In genomic region chr5:48583431-48583830, GRCm38 (mm10) we compare ENCODE assay signal across 27 mouse cellular contexts.
DNase-seq lines count a peak whose midpoint lies in the region; ATAC-seq lines count a peak whose summit lies in the region.
"Had no signal": no experiment of that assay in that cellular context is flagged by ENCODE, and none has a peak within 500 bp of the region (broad histone marks: within the 10 kb centered on the region; RNA-seq: fewer than 3 reads in every experiment).

No protein-coding gene starts in this region.

- ATAC-seq in forebrain, embryonic 14.5 days, result no peak
- ATAC-seq in forebrain, embryonic 11.5 days (replicated peaks; ENCODE audit: low FRiP score), result no peak
- ATAC-seq in midbrain, embryonic 14.5 days (ENCODE audit: low FRiP score, low TSS enrichment), result no peak
- no peak for ATAC-seq in midbrain, embryonic 15.5 days (replicated peaks)
- no peak for ATAC-seq in hindbrain, embryonic 13.5 days (ENCODE audit: low FRiP score)
- ATAC-seq: forebrain, embryonic 13.5 days had no signal

- no peak overlapping the region for H3K9ac ChIP-seq in forebrain, embryonic 14.5 days (ENCODE audit: low read length)
- no peak overlapping the region for H3K9ac ChIP-seq in forebrain, embryonic 11.5 days (ENCODE audit: low read length)
- H3K9ac ChIP-seq in midbrain, embryonic 14.5 days (replicated peaks; ENCODE audit: low read length), result no peak overlapping the region
- H3K9ac ChIP-seq in midbrain, embryonic 15.5 days, result no peak overlapping the region
- no peak overlapping the region for H3K9ac ChIP-seq in hindbrain, embryonic 13.5 days
- H3K9ac ChIP-seq: embryonic facial prominence, embryonic 15.5 days; forebrain, embryonic 13.5 days; hindbrain, embryonic 14.5 days; liver, embryonic 14.5 days; neural tube, embryonic 13.5 days had no signal

- H3K27me3 ChIP-seq in forebrain, embryonic 14.5 days (replicated peaks; ENCODE audit: control insufficient read depth, insufficient read depth, low read length), result no peaks in the 10 kb centered on the region
- H3K27me3 ChIP-seq in forebrain, embryonic 11.5 days (ENCODE audit: control insufficient read depth, insufficient read depth, low read length), result no peaks in the 10 kb centered on the region
- H3K27me3 ChIP-seq in midbrain, embryonic 14.5 days (ENCODE audit: control insufficient read depth, insufficient read depth, low read length), result no peaks in the 10 kb centered on the region
- no peaks in the 10 kb centered on the region for H3K27me3 ChIP-seq in midbrain, embryonic 15.5 days (replicated peaks)
- H3K27me3 ChIP-seq in hindbrain, embryonic 13.5 days, result no peaks in the 10 kb centered on the region
- H3K27me3 ChIP-seq: embryonic facial prominence, embryonic 15.5 days; forebrain, embryonic 13.5 days; neural tube, embryonic 13.5 days had no signal

- no peak overlapping the region for H3K4me2 ChIP-seq in forebrain, embryonic 14.5 days (ENCODE audit: low read length)
- H3K4me2 ChIP-seq in forebrain, embryonic 11.5 days (ENCODE audit: low read depth, low read length, severe bottlenecking), result no peak overlapping the region
- no peak overlapping the region for H3K4me2 ChIP-seq in midbrain, embryonic 14.5 days (ENCODE audit: low read length)
- H3K4me2 ChIP-seq in midbrain, embryonic 15.5 days, result no peak overlapping the region
- H3K4me2 ChIP-seq in hindbrain, embryonic 13.5 days, result no peak overlapping the region
- H3K4me2 ChIP-seq: embryonic facial prominence, embryonic 15.5 days; forebrain, embryonic 13.5 days; heart, embryonic 11.5 days; hindbrain, embryonic 14.5 days; midbrain, embryonic 11.5 days; neural tube, embryonic 13.5 days had no signal

- no peaks in the 10 kb centered on the region for H3K36me3 ChIP-seq in forebrain, embryonic 14.5 days (ENCODE audit: control insufficient read depth, insufficient read depth, low read length)
- no peaks in the 10 kb centered on the region for H3K36me3 ChIP-seq in forebrain, embryonic 11.5 days (ENCODE audit: control insufficient read depth, insufficient read depth, low read length)
- H3K36me3 ChIP-seq in midbrain, embryonic 14.5 days (ENCODE audit: control insufficient read depth, insufficient read depth, low read length), result no peaks in the 10 kb centered on the region
- H3K36me3 ChIP-seq in midbrain, embryonic 15.5 days (replicated peaks), result no peaks in the 10 kb centered on the region
- no peaks in the 10 kb centered on the region for H3K36me3 ChIP-seq in hindbrain, embryonic 13.5 days
- H3K36me3 ChIP-seq: embryonic facial prominence, embryonic 15.5 days; neural tube, embryonic 13.5 days had no signal

- H3K27ac ChIP-seq in forebrain, embryonic 14.5 days (ENCODE audit: low read depth, low read length), result no peak overlapping the region
- no peak overlapping the region for H3K27ac ChIP-seq in forebrain, embryonic 11.5 days (ENCODE audit: low read depth, low read length)
- no peak overlapping the region for H3K27ac ChIP-seq in midbrain, embryonic 14.5 days (replicated peaks; ENCODE audit: low read depth, low read length)
- no peak overlapping the region for H3K27ac ChIP-seq in midbrain, embryonic 15.5 days
- H3K27ac ChIP-seq in hindbrain, embryonic 13.5 days, result no peak overlapping the region
- H3K27ac ChIP-seq: embryonic facial prominence, embryonic 15.5 days; forebrain, embryonic 13.5 days; hindbrain, embryonic 14.5 days; liver, embryonic 14.5 days; neural tube, embryonic 13.5 days had no signal

- no peaks in the 10 kb centered on the region for H3K9me3 ChIP-seq in forebrain, embryonic 14.5 days (replicated peaks; ENCODE audit: control insufficient read depth, low read length)
- H3K9me3 ChIP-seq in forebrain, embryonic 11.5 days (ENCODE audit: control insufficient read depth, low read length), result no peaks in the 10 kb centered on the region
- no peaks in the 10 kb centered on the region for H3K9me3 ChIP-seq in midbrain, embryonic 14.5 days (ENCODE audit: control insufficient read depth, low read length)
- H3K9me3 ChIP-seq in midbrain, embryonic 15.5 days, result no peaks in the 10 kb centered on the region
- no peaks in the 10 kb centered on the region for H3K9me3 ChIP-seq in hindbrain, embryonic 13.5 days
- H3K9me3 ChIP-seq: embryonic facial prominence, embryonic 15.5 days; forebrain, embryonic 13.5 days; neural tube, embryonic 13.5 days had no signal

- H3K4me1 ChIP-seq in forebrain, embryonic 14.5 days (ENCODE audit: control insufficient read depth, insufficient read depth, low read length), result no peaks in the 10 kb centered on the region
- H3K4me1 ChIP-seq in forebrain, embryonic 11.5 days (replicated peaks; ENCODE audit: control insufficient read depth, insufficient read depth, low read length), result no peaks in the 10 kb centered on the region
- H3K4me1 ChIP-seq in midbrain, embryonic 14.5 days (ENCODE audit: control insufficient read depth, insufficient read depth, low read length), result no peaks in the 10 kb centered on the region
- no peaks in the 10 kb centered on the region for H3K4me1 ChIP-seq in midbrain, embryonic 15.5 days
- H3K4me1 ChIP-seq in hindbrain, embryonic 13.5 days (replicated peaks), result no peaks in the 10 kb centered on the region
- H3K4me1 ChIP-seq: embryonic facial prominence, embryonic 15.5 days; forebrain, embryonic 13.5 days; neural tube, embryonic 13.5 days had no signal

- DNase-seq in adrenal gland, postnatal 14 days, result peak; percentile 6
- DNase-seq in adrenal gland, postnatal 25 days, result no peak
- peak; percentile 18 for DNase-seq in forebrain, embryonic 14.5 days (ENCODE audit: low spot score)
- no peak for DNase-seq in forebrain, embryonic 11.5 days (ENCODE audit: low spot score)
- DNase-seq in midbrain, embryonic 14.5 days, result peak; percentile 36
- peak; percentile 60 for DNase-seq in mesoderm, embryonic 11.5 days (ENCODE audit: low read depth, low spot score)
- DNase-seq: cerebellum, adult 11-12 months; cerebellum, adult 9-11 months; gastrocnemius, postnatal 36 days; heart, adult 18-20 months; heart, postnatal 36 days; kidney, adult 11 months; layer of hippocampus, postnatal 36 days; left cerebral cortex, postnatal 4 days; lung, adult 2 months; lung, postnatal 14 days; right cerebral cortex, postnatal 4 days; thymus, postnatal 14 days had no signal

- 80% methylated on average over 1 of the region's 1 CpGs for WGBS in forebrain, embryonic 14.5 days
- 84% methylated on average over 1 of the region's 1 CpGs for WGBS in forebrain, embryonic 11.5 days
- WGBS in midbrain, embryonic 14.5 days, result 71% methylated on average over 1 of the region's 1 CpGs
- 65% methylated on average over 1 of the region's 1 CpGs for WGBS in midbrain, embryonic 15.5 days
- WGBS in hindbrain, embryonic 13.5 days, result 72% methylated on average over 1 of the region's 1 CpGs

- H3K4me3 ChIP-seq in forebrain, embryonic 14.5 days (ENCODE audit: low read depth, low read length), result no peak overlapping the region
- no peak overlapping the region for H3K4me3 ChIP-seq in forebrain, embryonic 11.5 days (ENCODE audit: low read depth, low read length)
- H3K4me3 ChIP-seq in midbrain, embryonic 14.5 days (replicated peaks; ENCODE audit: low read depth, low read length), result no peak overlapping the region
- H3K4me3 ChIP-seq in midbrain, embryonic 15.5 days, result no peak overlapping the region
- H3K4me3 ChIP-seq in hindbrain, embryonic 13.5 days, result no peak overlapping the region
- H3K4me3 ChIP-seq: embryonic facial prominence, embryonic 15.5 days; forebrain, embryonic 13.5 days; neural tube, embryonic 13.5 days had no signal

Comparison
In these comparisons a context has a peak if more than half of its experiments do, and no peak if none do; other contexts are left out.
1. DNase-seq: peak in adrenal gland, postnatal 14 days (single experiment), forebrain, embryonic 14.5 days (single experiment), midbrain, embryonic 14.5 days (single experiment) and mesoderm, embryonic 11.5 days (single experiment); none in adrenal gland, postnatal 25 days (single experiment) and forebrain, embryonic 11.5 days (single experiment).